Mouse (Mus musculus): ENCODE results near the gene Skint1. TPM values are rescaled to one million over a fixed set of nuclear protein-coding genes. Genes with fewer than 3 reads are reported as not detected.

Gene Skint1
- not detected for total RNA-seq (2023)

GRCm38 (mm10) chr4:112005969-112006368 is at the start of gene Skint1:
Gene Skint1, plus strand, starts transcription at chr4:112006269.

GRCm38 (mm10) chr4:111972623-111973022 is 33.4 kb upstream of the Skint1 start, which contains the start of gene Skint7:
Gene Skint7, plus strand, starts transcription at chr4:111972923.

GRCm38 (mm10) chr4:112071716-112072115 is 65.6 kb downstream of the Skint1 start, which contains the start of gene Skint4:
Gene Skint4, plus strand, starts transcription at chr4:112072016.

Other genes with a start within 250 kb of the Skint1 start
- not detected for gene Slc5a9, start 103.4 kb upstream of the Skint1 start, total RNA-seq (2023)
- not detected for gene Skint8, start 86.9 kb upstream of the Skint1 start, total RNA-seq (2023)
- gene Skint7, start 33.3 kb upstream of the Skint1 start, total RNA-seq (2023): not detected
- not detected for gene Skint4, start 65.7 kb downstream of the Skint1 start, total RNA-seq (2023)
- gene Skint3, start 226.0 kb downstream of the Skint1 start, total RNA-seq (2023): not detected